Mouse (Mus musculus) intestine, embryonic 14.5 days (tissue): ENCODE measurements around the gene Lamb3. TPM values are rescaled to one million over a fixed set of nuclear protein-coding genes. Genes with fewer than 3 reads are reported as not detected.
"Not testable (repeated sequence)": the region's sequence is repeated elsewhere in the genome, so short reads cannot be mapped to it uniquely, and the experiment has no call there.

Experiments
- ATAC-seq: fragments of 200-750 bp; cut with Nextera tagmentation; replicated peaks from 2 replicates; pipeline ENCODE4 v1.8.0; 2017; ENCODE audit warnings: low read depth, moderate number of reproducible peaks, moderate TSS enrichment, moderate library complexity; ENCODE audit not compliant: low FRiP score, low TSS enrichment
- DNase-seq: peaks from one replicate; pipeline ENCODE4 v3.0.0-alpha.2; 2018; ENCODE audit warnings: low spot score
- H3K27ac ChIP-seq: fragments of 300-500 bp; sonication (generic); 2 replicates; pipeline ENCODE4 v1.5.1; 2014; ENCODE audit warnings: low read depth, mild to moderate bottlenecking, control low read depth
- H3K27me3 ChIP-seq: fragments of 300-500 bp; sonication (generic); replicated peaks from 2 replicates; pipeline ENCODE4 v1.6.1; 2014; ENCODE audit warnings: low read length, control low read depth; ENCODE audit not compliant: control insufficient read depth, insufficient read depth
- H3K36me3 ChIP-seq: fragments of 300-500 bp; sonication (generic); 2 replicates; pipeline ENCODE4 v1.6.1; 2014; ENCODE audit warnings: low read length, control low read depth; ENCODE audit not compliant: control insufficient read depth, insufficient read depth
- H3K4me1 ChIP-seq: fragments of 300-500 bp; sonication (generic); replicated peaks from 2 replicates; pipeline ENCODE4 v1.6.1; 2014; ENCODE audit warnings: low read length, control low read depth, mixed read lengths; ENCODE audit not compliant: control insufficient read depth, insufficient read depth
- H3K4me2 ChIP-seq: fragments of 300-500 bp; sonication (generic); 2 replicates; pipeline ENCODE4 v1.6.1; 2014; ENCODE audit warnings: low read length
- H3K4me3 ChIP-seq: fragments of 300-500 bp; sonication (generic); 2 replicates; pipeline ENCODE4 v1.5.1; 2014; ENCODE audit warnings: low read depth, low read length, control low read depth, mixed read lengths
- H3K9ac ChIP-seq: fragments of 300-500 bp; sonication (generic); 2 replicates; pipeline ENCODE4 v1.6.1; 2014; ENCODE audit warnings: mild to moderate bottlenecking, low read length
- H3K9me3 ChIP-seq: fragments of 300-500 bp; sonication (generic); 2 replicates; pipeline ENCODE4 v1.6.1; 2016; ENCODE audit warnings: low read length, control low read depth; ENCODE audit not compliant: control insufficient read depth
- WGBS: fragments of 180-500 bp; shearing (Covaris S2); extraction: QIAGEN DNeasy Blood & Tissue Kit; methylation state at CpG from one replicate; pipeline ENCODE4 v1.1.7; 2014; 5-methylcytosine and 5-hydroxymethylcytosine counted together
- polyA plus RNA-seq: library from polyadenylated mRNA; unstranded; fragments of >200 nt; fragmentation: Nextera tagmentation; extraction: Ambion mirVana; gene quantifications from 2 replicates; pipeline ENCODE4 v1.2.1, GENCODE M21; 2014

Lamb3 gene
- polyA plus RNA-seq, 1 experiment from 2014 or later, result 4.0 TPM

- Histone ChIP-seq H3K9me3 (no peaks in the 10 kb centered on the region), H3K4me1 (peaks cover 11% of the 10 kb centered on the region), H3K4me2 (peak overlapping the region; percentile 73), H3K27ac (peak overlapping the region; percentile 80), H3K36me3 (no peaks in the 10 kb centered on the region), H3K4me3 (peak overlapping the region; percentile 44), H3K9ac (peak overlapping the region; percentile 58), H3K27me3 (no peaks in the 10 kb centered on the region)
- DNase-seq (peak; percentile 78), ATAC-seq (peak; percentile 45)
- 19% methylated on average over 24 of the region's 24 CpGs for WGBS
Measured at GRCm38 (mm10) chr1:193272137-193272915, 64.8 kb downstream of the Lamb3 start.

- WGBS, result 1% methylated on average over 19 of the region's 23 CpGs
- ATAC-seq, result peak; percentile 87
- peak; percentile 82 for DNase-seq
- Histone ChIP-seq H3K27me3 (no peaks in the 10 kb centered on the region), H3K4me3 (peak within 1 kb of the TSS; percentile 44), H3K4me1 (peaks cover 11% of the 10 kb centered on the region), H3K9ac (peak within 1 kb of the TSS; percentile 58), H3K36me3 (no peaks in the 10 kb centered on the region), H3K9me3 (no peaks in the 10 kb centered on the region), H3K4me2 (peak within 1 kb of the TSS; percentile 73), H3K27ac (peak within 1 kb of the TSS; percentile 80)
Measured at GRCm38 (mm10) chr1:193272916-193273601, 65.6 kb downstream of the Lamb3 start, which contains the start of gene G0s2. TSS of gene G0s2 (minus strand) at chr1:193273217.

GRCm38 (mm10) chr1:193274407-193275071 lies 67.0 kb downstream of the Lamb3 start:
- 82% methylated on average over 8 of the region's 8 CpGs for WGBS
- Histone ChIP-seq H3K4me2 (no peak overlapping the region), H3K4me3 (no peak overlapping the region), H3K9me3 (no peaks in the 10 kb centered on the region), H3K36me3 (no peaks in the 10 kb centered on the region), H3K27ac (no peak overlapping the region), H3K27me3 (no peaks in the 10 kb centered on the region), H3K9ac (no peak overlapping the region), H3K4me1 (peaks cover 11% of the 10 kb centered on the region)
- ATAC-seq (no peak), DNase-seq (no peak)

GRCm38 (mm10) chr1:193278414-193279045 lies 71.0 kb downstream of the Lamb3 start:
- Histone ChIP-seq H3K9ac (no peak overlapping the region), H3K27ac (no peak overlapping the region), H3K4me3 (no peak overlapping the region), H3K36me3 (no peaks in the 10 kb centered on the region), H3K4me2 (no peak overlapping the region), H3K9me3 (no peaks in the 10 kb centered on the region), H3K4me1 (0 out of 2 replicates have a peak, but pooled peaks cover 3% of the 10 kb centered on the region), H3K27me3 (no peaks in the 10 kb centered on the region)
- 60% methylated on average over 6 of the region's 6 CpGs for WGBS
- DNase-seq (no peak), ATAC-seq (no peak)

GRCm38 (mm10) chr1:193279492-193279891 lies 72.0 kb downstream of the Lamb3 start:
- ATAC-seq, result no peak

GRCm38 (mm10) chr1:193281344-193281743 lies 73.8 kb downstream of the Lamb3 start:
- ATAC-seq (no peak), DNase-seq (no peak)
- Histone ChIP-seq H3K9ac (no peak overlapping the region), H3K36me3 (no peaks in the 10 kb centered on the region), H3K4me1 (no peaks in the 10 kb centered on the region), H3K27me3 (no peaks in the 10 kb centered on the region), H3K9me3 (no peaks in the 10 kb centered on the region), H3K4me3 (no peak overlapping the region), H3K27ac (no peak overlapping the region), H3K4me2 (no peak overlapping the region)
- WGBS, result 87% methylated on average over 2 of the region's 2 CpGs

More at GRCm38 (mm10) chr1:193279492-193279891, 72.0 kb downstream of the Lamb3 start:
- H3K9me3 ChIP-seq, result no peaks in the 10 kb centered on the region
- H3K4me3 ChIP-seq, result no peak overlapping the region
- no peaks in the 10 kb centered on the region for H3K36me3 ChIP-seq
- H3K27ac ChIP-seq, result no peak overlapping the region
- no peaks in the 10 kb centered on the region for H3K27me3 ChIP-seq
- 89% methylated on average over 4 of the region's 4 CpGs for WGBS
- no peak for DNase-seq
- no peak overlapping the region for H3K4me2 ChIP-seq
- H3K4me1 ChIP-seq, result no peaks in the 10 kb centered on the region
- no peak overlapping the region for H3K9ac ChIP-seq

- DNase-seq, result no peak
- WGBS, result 71% methylated on average over 7 of the region's 7 CpGs
- no peak overlapping the region for H3K4me3 ChIP-seq
- no peaks in the 10 kb centered on the region for H3K27me3 ChIP-seq
- no peak overlapping the region for H3K4me2 ChIP-seq
- H3K9ac ChIP-seq, result no peak overlapping the region
- H3K27ac ChIP-seq, result no peak overlapping the region
- H3K4me1 ChIP-seq, result no peaks in the 10 kb centered on the region
- no peaks in the 10 kb centered on the region for H3K9me3 ChIP-seq
- no peak for ATAC-seq
- no peaks in the 10 kb centered on the region for H3K36me3 ChIP-seq
Measured at GRCm38 (mm10) chr1:193284228-193284779, 76.8 kb downstream of the Lamb3 start.

GRCm38 (mm10) chr1:193285766-193286325 lies 78.3 kb downstream of the Lamb3 start:
- not testable (repeated sequence) for H3K4me1 ChIP-seq, H3K27me3 ChIP-seq, H3K9ac ChIP-seq, H3K36me3 ChIP-seq, ATAC-seq, H3K9me3 ChIP-seq, H3K4me2 ChIP-seq, H3K4me3 ChIP-seq, DNase-seq, H3K27ac ChIP-seq
- WGBS, result 89% methylated on average over 3 of the region's 3 CpGs
